Mouse (Mus musculus) heart, adult 2 months (tissue): ENCODE results near the gene Patj.

Experiments
- CTCF ChIP-seq: fragments of 200-600 bp; IDR thresholded peaks from 2 replicates; pipeline ENCODE4 v1.8.1; 2022; ENCODE audit warnings: antibody characterized with exemption, mild to moderate bottlenecking, moderate library complexity
- EP300 ChIP-seq: fragments of 200-500 bp; IDR thresholded peaks from 2 replicates; pipeline ENCODE4 v1.6.1; 2011; ENCODE audit warnings: low read depth, low read length, control low read depth; ENCODE audit not compliant: insufficient read depth
- POLR2A ChIP-seq: fragments of 200-500 bp; IDR thresholded peaks from 2 replicates; pipeline ENCODE4 v1.6.1; 2011; ENCODE audit warnings: mild to moderate bottlenecking, low read depth, low read length, control low read depth; ENCODE audit not compliant: insufficient read depth

DNA sequence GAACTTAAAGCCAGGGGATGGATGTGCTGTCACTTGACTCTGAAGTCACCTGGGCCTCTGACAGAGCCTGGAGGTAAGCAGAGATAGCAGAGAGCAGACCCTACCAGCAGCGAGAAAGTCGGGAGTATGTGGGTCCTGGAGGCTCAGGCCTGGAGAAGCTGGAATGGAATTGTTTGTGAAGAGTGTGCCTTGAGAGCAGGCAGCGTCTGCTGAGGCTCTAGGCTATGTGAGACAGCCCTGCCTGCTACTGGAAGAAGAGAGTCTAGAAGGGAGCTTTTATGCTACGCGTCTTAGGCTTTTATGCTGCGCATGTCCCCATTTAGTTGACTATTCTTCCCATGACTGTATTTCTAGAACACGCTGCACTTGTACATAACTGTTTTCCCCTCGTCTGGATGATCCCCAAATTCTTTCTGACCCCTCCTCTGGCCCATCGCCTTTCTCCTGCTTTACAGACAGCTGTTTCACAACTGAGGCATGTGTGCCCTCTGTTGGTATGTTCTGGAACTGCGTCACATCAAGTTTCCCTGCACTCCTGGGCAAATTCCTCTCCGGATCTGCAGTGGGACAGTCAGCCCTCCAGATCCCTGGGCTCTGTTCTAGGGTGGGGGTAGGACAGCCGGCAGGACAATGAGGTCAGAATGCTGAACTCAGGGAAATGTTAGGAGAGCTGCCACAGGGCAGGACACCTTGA is 306.8 kb downstream of the Patj start:
- TF ChIP-seq POLR2A = no peak
- TF ChIP-seq EP300 = 0 out of 2 replicates have a peak, but pooled peaks have one; percentile 38
- TF ChIP-seq CTCF = peak; percentile 86
